Mouse (Mus musculus) liver, postnatal 0 days (tissue): Measurements from ENCODE around the gene Gm36176. TPM values are rescaled to one million over a fixed set of nuclear protein-coding genes. Genes with fewer than 3 reads are reported as not detected.
A peak's percentile ranks its signal among the peaks of the same experiment; 100 is the strongest.

ENCODE experiments used
- ATAC-seq: fragments of 200-750 bp; cut with Nextera tagmentation; 2 replicates; pipeline ENCODE4 v1.8.0; 2017; ENCODE audit warnings: mild to moderate bottlenecking, moderate library complexity
- DNase-seq: peaks from one replicate; pipeline ENCODE4 v3.0.0-alpha.2; 2016
- H3K27ac ChIP-seq: fragments of 300-500 bp; sonication (generic); 2 replicates; pipeline ENCODE4 v1.5.1; 2014; ENCODE audit warnings: antibody characterized with exemption, moderate library complexity, mild to moderate bottlenecking, low read depth
- H3K27me3 ChIP-seq: fragments of 300-500 bp; sonication (generic); 2 replicates; pipeline ENCODE4 v1.6.1; 2014; ENCODE audit warnings: low read length, control low read depth, mixed read lengths; ENCODE audit not compliant: insufficient read depth
- H3K36me3 ChIP-seq: fragments of 300-500 bp; sonication (generic); replicated peaks from 2 replicates; pipeline ENCODE4 v1.6.1; 2014; ENCODE audit warnings: mild to moderate bottlenecking, control low read depth, low read length, moderate library complexity, mixed read lengths; ENCODE audit not compliant: insufficient read depth
- H3K4me1 ChIP-seq: fragments of 300-500 bp; sonication (generic); 2 replicates; pipeline ENCODE4 v1.6.1; 2014; ENCODE audit warnings: antibody characterized with exemption, mild to moderate bottlenecking, control low read depth; ENCODE audit not compliant: insufficient read depth
- H3K4me2 ChIP-seq: fragments of 300-500 bp; sonication (generic); 2 replicates; pipeline ENCODE4 v1.6.1; 2014; ENCODE audit warnings: low read depth, mild to moderate bottlenecking, low read length, moderate library complexity, mixed read lengths
- H3K4me3 ChIP-seq: fragments of 300-500 bp; sonication (generic); 2 replicates; pipeline ENCODE4 v1.5.1; 2014; ENCODE audit warnings: low read depth, low read length
- H3K9ac ChIP-seq: fragments of 300-500 bp; sonication (generic); replicated peaks from 2 replicates; pipeline ENCODE4 v1.6.1; 2014; ENCODE audit warnings: mild to moderate bottlenecking, moderate library complexity
- H3K9me3 ChIP-seq: fragments of 300-500 bp; sonication (generic); 2 replicates; pipeline ENCODE4 v1.6.1; 2016; ENCODE audit warnings: mild to moderate bottlenecking, control low read depth, low read length, mixed read lengths
- CTCF ChIP-seq: sonication (generic); IDR thresholded peaks from 2 replicates; pipeline ENCODE4 v1.5.1; 2016; ENCODE audit warnings: antibody characterized with exemption, low read depth
- EP300 ChIP-seq: IDR thresholded peaks from 2 replicates; pipeline ENCODE4 v1.6.1; 2016; ENCODE audit warnings: antibody characterized with exemption, low read depth, mild to moderate bottlenecking
- WGBS: fragments of 180-500 bp; shearing (Covaris S2); extraction: QIAGEN DNeasy Blood & Tissue Kit; methylation state at CpG from one replicate; pipeline ENCODE4 v1.1.7; 2014; ENCODE audit not compliant: insufficient replicate concordance; 5-methylcytosine and 5-hydroxymethylcytosine counted together
- polyA plus RNA-seq: library from polyadenylated mRNA; unstranded; fragments of >200 nt; fragmentation: Nextera tagmentation; extraction: Ambion mirVana; gene quantifications from 2 replicates; pipeline ENCODE4 v1.2.1, GENCODE M21; 2015

The Gm36176 gene
- polyA plus RNA-seq, 1 experiment from 2014 or later: not detected

DNA sequence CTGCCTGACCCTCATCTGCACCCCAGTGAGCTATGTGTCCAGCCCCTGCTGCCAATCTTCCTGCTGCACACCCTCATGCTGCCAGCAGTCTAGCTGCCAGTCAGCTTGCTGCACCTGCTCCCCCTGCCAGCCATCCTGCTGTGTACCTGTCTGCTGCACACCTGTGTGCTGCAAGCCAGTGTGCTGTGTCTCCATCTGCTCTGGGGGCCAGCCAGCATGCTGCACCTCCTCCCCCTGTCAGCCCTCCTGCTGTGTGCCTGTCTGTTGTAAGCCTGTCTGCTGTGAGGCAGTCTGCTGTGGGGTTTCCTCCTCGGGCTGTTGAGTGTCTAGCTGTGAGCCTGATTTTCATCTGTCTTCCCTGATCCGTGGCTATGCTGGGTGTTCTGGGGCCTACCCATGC lies 358 bp downstream of the Gm36176 start:
- no peak for DNase-seq

DNA sequence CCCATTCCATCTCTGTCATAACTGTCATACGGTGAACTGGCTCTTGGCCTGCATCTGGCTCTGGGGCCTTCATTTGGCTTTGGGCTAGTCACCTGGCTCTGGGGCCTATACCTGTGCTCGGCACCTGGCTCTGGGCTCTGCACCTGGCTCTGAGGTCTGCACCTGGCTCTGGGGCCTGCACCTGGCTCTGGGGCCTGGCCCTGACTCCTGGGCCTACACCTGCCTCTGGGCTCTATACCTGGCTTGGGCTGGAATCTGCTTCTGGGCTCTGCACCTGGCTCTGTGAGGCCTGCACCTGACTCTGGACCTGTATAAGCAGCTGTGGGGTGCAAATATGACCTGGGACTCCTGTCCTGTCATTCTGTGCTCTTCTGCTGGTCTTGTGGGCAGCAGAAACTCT lies 935 bp downstream of the Gm36176 start:
- H3K9me3 ChIP-seq: peaks cover 5% of the 10 kb centered on the region
- no peaks in the 10 kb centered on the region for H3K4me1 ChIP-seq
- no peaks in the 10 kb centered on the region for H3K27me3 ChIP-seq
- 64% methylated on average over 2 of the region's 2 CpGs for WGBS
- no peak overlapping the region for H3K4me3 ChIP-seq
- H3K4me2 ChIP-seq: no peak overlapping the region
- no peak for ATAC-seq
- H3K9ac ChIP-seq: no peak overlapping the region
- DNase-seq: no peak
- no peak for TF ChIP-seq EP300
- no peak for TF ChIP-seq CTCF
- H3K27ac ChIP-seq: no peak overlapping the region
- no peaks in the 10 kb centered on the region for H3K36me3 ChIP-seq

More for the DNA sequence above, 358 bp downstream of the Gm36176 start:
- WGBS: 23% methylated on average over 2 of the region's 2 CpGs
- ATAC-seq: no peak
- Histone ChIP-seq H3K4me2 (no peak overlapping the region), H3K4me1 (no peaks in the 10 kb centered on the region), H3K36me3 (no peaks in the 10 kb centered on the region), H3K27me3 (no peaks in the 10 kb centered on the region), H3K9ac (no peak overlapping the region), H3K9me3 (peaks cover 5% of the 10 kb centered on the region), H3K27ac (no peak overlapping the region), H3K4me3 (no peak overlapping the region)
- TF ChIP-seq CTCF (no peak), EP300 (no peak)

DNA sequence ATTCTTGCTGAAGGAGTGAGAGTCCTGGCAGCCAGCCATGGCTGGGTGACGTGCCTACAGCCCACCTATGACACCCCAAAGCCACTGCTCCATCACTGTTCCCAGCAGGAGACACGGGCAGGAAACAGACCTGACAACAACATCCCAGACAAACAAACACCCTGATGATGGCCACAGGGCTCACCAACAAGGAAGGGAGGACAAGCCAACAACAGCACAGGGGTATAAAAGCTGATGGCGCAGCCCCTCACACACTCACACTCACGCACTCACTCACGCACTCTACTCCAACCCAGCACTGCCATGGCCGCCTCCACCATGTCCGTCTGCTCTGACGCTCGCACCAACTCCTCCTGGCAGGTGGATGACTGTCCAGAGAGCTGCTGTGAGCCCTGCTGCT lies 6.0 kb downstream of the Gm36176 start, which contains the start of gene Gm10318:
Gene Gm10318, plus strand, starts transcription at position 301 of the 400 bp plus-strand sequence.
- TF ChIP-seq CTCF: no peak
- no peak for TF ChIP-seq EP300
- Histone ChIP-seq H3K9me3 (no peaks in the 10 kb centered on the region), H3K4me3 (no peak within 1 kb of the TSS), H3K9ac (no peak within 1 kb of the TSS), H3K27ac (no peak within 1 kb of the TSS), H3K27me3 (no peaks in the 10 kb centered on the region), H3K36me3 (no peaks in the 10 kb centered on the region), H3K4me2 (no peak within 1 kb of the TSS), H3K4me1 (no peaks in the 10 kb centered on the region)
- 65% methylated on average over 9 of the region's 9 CpGs for WGBS
- no peak for DNase-seq
- no peak for ATAC-seq

DNA sequence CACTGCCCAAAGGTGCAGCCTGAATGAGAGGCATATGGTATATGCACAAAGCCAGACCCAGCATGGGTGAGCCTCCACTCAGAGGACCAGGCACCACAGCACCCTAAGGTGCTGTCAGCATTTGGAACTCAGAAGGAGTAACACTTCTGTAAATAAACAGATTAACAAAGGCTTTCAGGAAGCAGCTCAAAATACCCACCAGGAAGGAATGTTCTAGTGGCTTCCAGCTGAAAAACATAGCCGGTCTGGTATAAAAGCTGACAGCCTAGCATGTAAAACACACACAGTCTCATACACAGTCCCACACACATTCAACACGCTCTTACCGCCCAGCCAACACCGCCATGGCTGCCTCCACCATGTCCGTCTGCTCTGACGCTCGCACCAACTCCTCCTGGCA lies 15.1 kb downstream of the Gm36176 start, which contains the start of gene Gm3285:
Gene Gm3285, plus strand, starts transcription at position 301 of the 400 bp plus-strand sequence.
- TF ChIP-seq CTCF: no peak
- TF ChIP-seq EP300: no peak
- WGBS: 45% methylated on average over 7 of the region's 7 CpGs
- Histone ChIP-seq H3K27me3 (no peaks in the 10 kb centered on the region), H3K36me3 (no peaks in the 10 kb centered on the region), H3K4me2 (no peak within 1 kb of the TSS), H3K27ac (no peak within 1 kb of the TSS), H3K4me1 (no peaks in the 10 kb centered on the region), H3K9ac (no peak within 1 kb of the TSS), H3K9me3 (no peaks in the 10 kb centered on the region), H3K4me3 (no peak within 1 kb of the TSS)
- ATAC-seq: no peak
- DNase-seq: no peak

DNA sequence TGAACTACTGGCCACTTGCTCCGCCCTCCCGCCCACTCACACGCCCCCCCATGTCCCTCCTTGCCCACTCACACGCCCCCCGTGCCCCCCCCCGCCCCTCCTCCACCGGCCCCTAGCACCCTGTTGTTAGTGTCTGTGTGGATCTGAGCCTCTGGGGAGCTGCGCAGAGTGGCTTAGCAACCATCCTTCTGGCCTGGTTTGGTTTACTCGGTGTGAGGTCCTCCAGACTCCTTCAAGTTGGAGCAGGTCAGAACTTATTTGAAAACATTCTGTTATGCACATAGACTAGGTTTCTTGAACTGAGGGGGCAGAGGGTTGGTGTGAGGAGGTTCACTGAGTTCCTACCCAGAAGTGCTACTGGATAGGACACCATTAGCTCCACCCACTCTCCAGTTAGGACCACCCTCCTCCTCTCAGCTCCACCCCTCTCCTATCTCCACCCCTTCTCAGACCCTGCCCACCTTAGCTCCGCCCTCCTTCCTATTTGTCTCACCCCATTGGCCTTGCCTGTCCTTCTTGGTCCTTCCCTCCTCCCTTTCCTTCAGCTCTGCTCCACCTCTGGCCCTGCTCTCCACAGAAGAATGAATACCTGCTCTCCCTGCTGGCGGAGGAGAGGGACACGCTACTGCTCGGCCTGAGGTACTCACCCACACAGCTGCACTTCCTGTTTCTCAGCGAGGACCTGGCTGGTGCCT lies 17.6 kb downstream of the Gm36176 start:
- peak; percentile 79 for ATAC-seq
- no peaks in the 10 kb centered on the region for H3K27me3 ChIP-seq
- no peaks in the 10 kb centered on the region for H3K36me3 ChIP-seq
- H3K9ac ChIP-seq: no peak overlapping the region
- DNase-seq: peak; percentile 46
- H3K4me3 ChIP-seq: no peak overlapping the region
- H3K27ac ChIP-seq: no peak overlapping the region
- no peak for TF ChIP-seq EP300
- no peak for TF ChIP-seq CTCF
- 31% methylated on average over 14 of the region's 14 CpGs for WGBS
- H3K4me1 ChIP-seq: no peaks in the 10 kb centered on the region
- no peaks in the 10 kb centered on the region for H3K9me3 ChIP-seq
- peak overlapping the region; percentile 47 for H3K4me2 ChIP-seq

DNA sequence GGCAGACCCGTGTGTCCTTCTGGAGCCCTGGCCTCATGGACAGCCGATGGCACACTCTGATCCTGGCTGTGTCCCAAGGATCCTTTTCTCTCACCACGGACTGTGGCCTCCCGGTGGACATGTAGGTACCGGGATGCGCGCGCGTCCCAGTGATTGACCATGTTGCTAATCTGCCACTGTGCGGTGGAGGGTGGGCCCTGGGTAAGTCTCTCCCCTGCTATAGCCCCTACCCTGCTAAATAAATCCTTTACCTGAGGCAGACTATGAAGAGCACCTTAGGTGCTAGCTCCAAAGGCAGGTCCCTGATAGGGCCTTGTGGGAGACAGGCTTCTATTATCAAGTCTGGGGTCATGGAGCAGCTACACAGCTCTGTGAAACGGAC lies 18.1 kb downstream of the Gm36176 start:
- no peaks in the 10 kb centered on the region for H3K9me3 ChIP-seq
- peak overlapping the region; percentile 47 for H3K4me2 ChIP-seq
- ATAC-seq (no peak), DNase-seq (no peak)
- no peaks in the 10 kb centered on the region for H3K27me3 ChIP-seq
- WGBS: 33% methylated on average over 11 of the region's 11 CpGs
- H3K9ac ChIP-seq: no peak overlapping the region
- no peak overlapping the region for H3K27ac ChIP-seq
- TF ChIP-seq EP300 (no peak), CTCF (no peak)
- H3K36me3 ChIP-seq: no peaks in the 10 kb centered on the region
- H3K4me1 ChIP-seq: no peaks in the 10 kb centered on the region
- H3K4me3 ChIP-seq: no peak overlapping the region

DNA sequence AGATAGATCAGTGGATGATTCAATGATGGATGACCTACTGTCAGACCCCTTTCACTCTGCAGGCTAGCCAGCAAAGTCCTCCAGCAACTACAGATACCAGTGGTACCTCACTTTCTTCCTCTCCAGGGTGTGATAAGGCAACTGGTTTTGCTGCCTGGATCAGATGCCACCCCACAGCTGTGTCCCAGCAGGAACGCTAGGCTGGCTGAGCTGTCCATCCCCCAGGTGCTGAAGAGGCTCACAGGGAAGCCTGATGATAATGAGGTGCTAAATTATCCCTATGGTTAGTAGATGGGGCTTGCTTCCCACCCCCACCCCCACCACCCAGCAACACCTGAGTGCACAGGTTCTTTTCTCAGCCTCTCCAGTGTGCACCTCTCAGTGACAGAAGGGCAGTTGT lies 20.9 kb downstream of the Gm36176 start:
- H3K9ac ChIP-seq: no peak overlapping the region
- no peaks in the 10 kb centered on the region for H3K9me3 ChIP-seq
- H3K4me1 ChIP-seq: no peaks in the 10 kb centered on the region
- no peak for ATAC-seq
- no peaks in the 10 kb centered on the region for H3K36me3 ChIP-seq
- H3K4me2 ChIP-seq: no peak overlapping the region
- no peak overlapping the region for H3K27ac ChIP-seq
- no peak for DNase-seq
- no peaks in the 10 kb centered on the region for H3K27me3 ChIP-seq
- TF ChIP-seq EP300: no peak
- no peak for TF ChIP-seq CTCF
- WGBS: 17% methylated on average over 1 of the region's 1 CpGs
- no peak overlapping the region for H3K4me3 ChIP-seq
